Mouse (Mus musculus): ENCODE measurements around the gene Pih1d1. TPM values are rescaled to one million over a fixed set of nuclear protein-coding genes. Genes with fewer than 3 reads are reported as not detected.

Gene Pih1d1
- total and polyA plus RNA-seq, 3 experiments: 37.4 to 69.3 (median 50.3) TPM

DNA sequence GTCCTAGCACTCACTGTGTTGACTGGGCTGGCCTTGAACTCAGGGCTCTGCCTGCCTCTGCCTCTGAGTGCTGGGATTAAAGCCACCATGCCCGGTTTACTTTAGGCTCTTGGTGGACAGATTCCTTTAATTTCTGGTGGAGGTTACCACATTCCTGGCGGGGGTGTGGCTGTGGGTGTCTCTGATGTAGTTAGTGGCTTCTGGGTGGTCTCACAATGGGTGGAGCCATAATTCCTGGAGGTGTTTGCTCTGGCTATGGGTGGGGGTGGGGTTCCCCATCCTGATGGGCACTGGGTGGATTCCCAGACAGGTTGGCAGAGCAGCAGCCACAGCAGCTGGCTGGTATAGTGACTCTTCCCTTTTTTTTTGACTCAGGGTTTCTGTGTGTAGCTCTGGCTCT is 42.2 kb upstream of the Pih1d1 start:
- Histone ChIP-seq H3K36me3 (replicated peaks in 1 of 2; ENCODE audit: control insufficient read depth in 1 of 2, insufficient read depth in 1 of 2, low read length in 1 of 2) (no peaks in the 10 kb centered on the region), H3K4me1 (ENCODE audit: control insufficient read depth in 1 of 2, insufficient read depth in 2 of 2) (no peaks in the 10 kb centered on the region), H3K27ac (ENCODE audit: insufficient read depth, low read depth) (no peak overlapping the region), H3K4me2 (ENCODE audit: insufficient read depth, low read depth, poor library complexity, severe bottlenecking) (no peak overlapping the region), H3K9me3 (replicated peaks; ENCODE audit: low read length) (no peaks in the 10 kb centered on the region), H3K79me2 (replicated peaks; ENCODE audit: control insufficient read depth, extremely low read depth, insufficient read depth, poor library complexity, severe bottlenecking) (no peaks in the 10 kb centered on the region), H3K27me3 (replicated peaks) (no peaks in the 10 kb centered on the region), H3K4me3 (replicated peaks in 1 of 3; ENCODE audit: low read depth in 2 of 3, low read length in 2 of 3, poor library complexity in 1 of 3) (no peak overlapping the region), H3K9ac (ENCODE audit: insufficient read depth, low read depth) (no peak overlapping the region)
- TF ChIP-seq ZC3H11A (IDR thresholded peaks at IDR 0.05; ENCODE audit: low read depth, low read length) (no peak), MXI1 (IDR thresholded peaks at IDR 0.05; ENCODE audit: low read depth, low read length) (no peak), CHD1 (IDR thresholded peaks at IDR 0.05; ENCODE audit: low read depth, low read length) (no peak), RCOR1 (conservative IDR thresholded peaks at IDR 0.05; ENCODE audit: low read depth, low read length) (no peak), MEF2A (IDR thresholded peaks at IDR 0.05; ENCODE audit: borderline replicate concordance, low read depth, low read length) (no peak), POLR2A (IDR thresholded peaks at IDR 0.05; ENCODE audit: low read depth, low read length) (no peak), GABPA (IDR thresholded peaks at IDR 0.05; ENCODE audit: insufficient replicate concordance, low read depth, low read length) (no peak)
- dilution Hi-C loops (cut with MboI; ENCODE audit: extremely low pct_ligation_motif_present, extremely low pct_unique_long_range_greater_than_20kb, low sequenced_read_pairs): no loop called here
- no peak for DNase-seq (ENCODE audit: extremely low read depth)
- in situ Hi-C loops (cut with MboI; ENCODE audit: low pct_ligation_motif_present, low pct_unique_long_range_greater_than_20kb, low sequenced_read_pairs): no loop called here

DNA sequence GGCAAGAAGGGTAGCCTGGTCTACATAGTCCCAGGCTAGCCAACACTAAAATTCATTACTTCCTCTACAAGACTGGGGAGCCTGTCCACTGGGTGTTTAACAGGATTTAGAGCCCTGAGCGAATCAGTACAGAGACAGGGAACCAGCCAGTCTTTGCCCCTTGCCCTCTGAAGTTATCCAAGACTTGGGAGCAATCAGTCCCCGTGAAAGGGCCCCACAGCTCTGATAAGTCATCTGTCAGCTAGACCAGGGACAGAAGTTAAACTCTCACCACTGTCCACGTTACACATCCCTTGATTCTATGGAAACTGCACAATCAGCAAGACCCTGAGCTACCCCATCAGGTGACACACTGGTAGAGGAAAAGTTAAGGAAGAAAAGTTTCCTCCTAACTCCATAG is 41.6 kb upstream of the Pih1d1 start:
- in situ Hi-C loops (cut with MboI; ENCODE audit: low pct_ligation_motif_present, low pct_unique_long_range_greater_than_20kb, low sequenced_read_pairs) (no loop called here), dilution Hi-C loops (cut with MboI; ENCODE audit: extremely low pct_ligation_motif_present, extremely low pct_unique_long_range_greater_than_20kb, low sequenced_read_pairs) (no loop called here)
- Histone ChIP-seq H3K9me3 (replicated peaks; ENCODE audit: low read length) (no peaks in the 10 kb centered on the region), H3K9ac (ENCODE audit: insufficient read depth, low read depth) (no peak overlapping the region), H3K79me2 (replicated peaks; ENCODE audit: control insufficient read depth, extremely low read depth, insufficient read depth, poor library complexity, severe bottlenecking) (no peaks in the 10 kb centered on the region), H3K4me1 (ENCODE audit: control insufficient read depth in 1 of 2, insufficient read depth in 2 of 2) (peaks cover 0 to 1% of the 10 kb centered on the region in 2 experiments; a peak in 2 of 4 replicates), H3K4me2 (ENCODE audit: insufficient read depth, low read depth, poor library complexity, severe bottlenecking) (no peak overlapping the region), H3K27me3 (replicated peaks) (no peaks in the 10 kb centered on the region), H3K27ac (ENCODE audit: insufficient read depth, low read depth) (no peak overlapping the region), H3K36me3 (replicated peaks in 1 of 2; ENCODE audit: control insufficient read depth in 1 of 2, insufficient read depth in 1 of 2, low read length in 1 of 2) (peaks cover 0 to under 1% of the 10 kb centered on the region in 2 experiments), H3K4me3 (replicated peaks in 1 of 3; ENCODE audit: low read depth in 2 of 3, low read length in 2 of 3, poor library complexity in 1 of 3) (no peak overlapping the region)
- no peak for TF ChIP-seq SMC3 (IDR thresholded peaks at IDR 0.05; ENCODE audit: low read depth, low read length)
- TF ChIP-seq RCOR1 (conservative IDR thresholded peaks at IDR 0.05; ENCODE audit: low read depth, low read length): no peak
- TF ChIP-seq SIN3A (IDR thresholded peaks at IDR 0.05; ENCODE audit: low read length): no peak
- TF ChIP-seq USF2 (conservative IDR thresholded peaks at IDR 0.05; ENCODE audit: low read depth, low read length): no peak
- TF ChIP-seq MAFK (IDR thresholded peaks at IDR 0.05; ENCODE audit: insufficient replicate concordance, low read length): no peak
- TF ChIP-seq ZNF384 (IDR thresholded peaks at IDR 0.05; ENCODE audit: low read depth, low read length): no peak
- no peak for TF ChIP-seq PAX5 (IDR thresholded peaks at IDR 0.05; ENCODE audit: low read length)
- no peak for TF ChIP-seq NRF1 (IDR thresholded peaks at IDR 0.05; ENCODE audit: low read depth, low read length)
- no peak for TF ChIP-seq HCFC1 (IDR thresholded peaks at IDR 0.05; ENCODE audit: low read depth, low read length)
- no peak for TF ChIP-seq RAD21 (IDR thresholded peaks at IDR 0.05; ENCODE audit: low read depth, low read length)
- TF ChIP-seq USF1 (IDR thresholded peaks at IDR 0.05; ENCODE audit: low read depth, low read length): no peak
- DNase-seq (ENCODE audit: extremely low read depth): no peak
